8 mouse cellular contexts compared by ENCODE assay signal in the genomic region with DNA sequence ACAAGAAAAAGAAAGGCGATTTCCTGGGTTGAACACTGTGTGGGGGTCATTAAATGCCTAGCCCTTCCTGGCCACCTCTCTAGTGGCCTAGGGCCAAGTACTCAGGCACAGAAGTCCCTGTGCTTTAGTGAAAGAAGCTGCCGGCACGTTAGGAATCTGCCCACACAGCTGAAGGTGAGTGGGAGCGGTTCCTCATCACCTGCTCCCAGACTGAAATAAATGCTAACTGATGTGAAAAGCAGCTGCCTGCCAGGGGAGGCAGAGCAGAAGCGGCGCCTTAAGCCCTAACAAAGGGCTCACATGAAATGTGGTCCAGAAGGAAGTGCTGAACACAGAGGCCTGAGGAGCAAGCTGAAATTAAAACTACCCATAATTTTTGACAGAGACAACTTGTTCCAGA. TPM values are rescaled to one million over a fixed set of nuclear protein-coding genes. Genes with fewer than 3 reads are reported as not detected.
DNase-seq lines count a peak whose midpoint lies in the region; ATAC-seq and TF ChIP-seq lines count a peak whose summit lies in the region.

No protein-coding gene starts in this region.

- H3K27ac ChIP-seq in ES-E14 (ENCODE audit: insufficient read depth, low read depth, low read length, poor library complexity, severe bottlenecking): no peak overlapping the region
- H3K27ac ChIP-seq in heart, embryonic 12.5 days (ENCODE audit: poor library complexity, severe bottlenecking): peak overlapping the region; percentile 60
- H3K27ac ChIP-seq in midbrain, embryonic 13.5 days: peak overlapping the region; percentile 41

- H3K4me2 ChIP-seq in heart, embryonic 12.5 days: no peak overlapping the region
- H3K4me2 ChIP-seq in midbrain, embryonic 13.5 days (replicated peaks): no peak overlapping the region

- H3K4me1 ChIP-seq in ES-E14 (ENCODE audit: control insufficient read depth in 2 of 2, insufficient read depth in 2 of 2, low read length in 2 of 2, poor library complexity in 1 of 2): peaks cover 3 to 24% of the 10 kb centered on the region in 2 experiments; a peak in 3 of 4 replicates
- peaks cover 55% of the 10 kb centered on the region for H3K4me1 ChIP-seq in heart, embryonic 12.5 days (replicated peaks)
- peaks cover 34% of the 10 kb centered on the region for H3K4me1 ChIP-seq in midbrain, embryonic 13.5 days (replicated peaks)

- H3K36me3 ChIP-seq in ES-E14 (ENCODE audit: control insufficient read depth, insufficient read depth, low read length, poor library complexity, severe bottlenecking): peaks cover 3% of the 10 kb centered on the region; the same call in 1 of the 2 replicates
- peaks cover 37% of the 10 kb centered on the region for H3K36me3 ChIP-seq in heart, embryonic 12.5 days
- peaks cover 17% of the 10 kb centered on the region; the same call in 1 of the 2 replicates for H3K36me3 ChIP-seq in midbrain, embryonic 13.5 days

- no peak overlapping the region for H3K4me3 ChIP-seq in ES-E14 (ENCODE audit: insufficient read depth in 1 of 2, low read depth in 1 of 2, low read length in 2 of 2, poor library complexity in 1 of 2, severe bottlenecking in 1 of 2)
- H3K4me3 ChIP-seq in heart, embryonic 12.5 days: no peak overlapping the region
- no peak overlapping the region for H3K4me3 ChIP-seq in midbrain, embryonic 13.5 days (replicated peaks)

- no peaks in the 10 kb centered on the region for H3K9me3 ChIP-seq in ES-E14 (ENCODE audit: control insufficient read depth, insufficient read depth, low read depth, low read length)
- no peaks in the 10 kb centered on the region for H3K9me3 ChIP-seq in heart, embryonic 12.5 days (replicated peaks)
- no peaks in the 10 kb centered on the region for H3K9me3 ChIP-seq in midbrain, embryonic 13.5 days

- H3K9ac ChIP-seq in ES-E14 (ENCODE audit: insufficient read depth, low read depth, low read length, poor library complexity, severe bottlenecking): no peak overlapping the region
- H3K9ac ChIP-seq in heart, embryonic 12.5 days: no peak overlapping the region
- H3K9ac ChIP-seq in midbrain, embryonic 13.5 days (replicated peaks): no peak overlapping the region; the same call in 1 of the 2 replicates

- no peak for ATAC-seq in heart, embryonic 12.5 days (ENCODE audit: insufficient number of reproducible peaks, low FRiP score)
- ATAC-seq in midbrain, embryonic 13.5 days: peak; percentile 58

- H3K27me3 ChIP-seq in heart, embryonic 12.5 days (replicated peaks): no peaks in the 10 kb centered on the region
- no peaks in the 10 kb centered on the region for H3K27me3 ChIP-seq in midbrain, embryonic 13.5 days

- WGBS in heart, embryonic 12.5 days: 26% methylated on average over 6 of the region's 6 CpGs
- WGBS in midbrain, embryonic 13.5 days: 28% methylated on average over 6 of the region's 6 CpGs

- in situ Hi-C loops in ES-E14 (cut with MboI; ENCODE audit: low sequenced_read_pairs in 2 of 2, unreplicated experiment in 2 of 2): no loop called here

- DNase-seq in ES-E14 (ENCODE audit: low read depth, low spot score) (no peak), adipocyte (ENCODE audit: low spot score) (no peak)
- DNase-seq in embryo, embryonic 10 days (ENCODE audit: low spot score): peak; percentile 58
- peak; percentile 68 for DNase-seq in kidney, postnatal 10 days
- DNase-seq in c-Kit-positive CD71-positive TER-119-positive erythroid progenitor cells, embryonic 14.5 days (ENCODE audit: low spot score): no peak
- no peak for DNase-seq in urinary bladder, adult 18-20 months (ENCODE audit: low spot score in 2 of 2)

TF ChIP-seq in ES-E14, 5 proteins besides CTCF, POLR2A, EP300 and RAD21:
- TF ChIP-seq ZC3H11A (IDR thresholded peaks at IDR 0.05; ENCODE audit: borderline replicate concordance, low read depth, low read length) (no peak), CHD2 (IDR thresholded peaks at IDR 0.05; ENCODE audit: low read depth, low read length) (0 out of 2 replicates have a peak, but pooled peaks have one; percentile 58), MAFK (IDR thresholded peaks at IDR 0.05; ENCODE audit: insufficient read depth, low read depth, low read length) (peak; percentile 51; the same call in 1 of the 2 replicates), HCFC1 (IDR thresholded peaks at IDR 0.05; ENCODE audit: borderline replicate concordance, insufficient read depth, low read length) (no peak), ZNF384 (IDR thresholded peaks at IDR 0.05; ENCODE audit: low read depth, low read length) (no peak)

RNA-seq across cellular contexts. Expression of a gene that starts 22.9 kb away (rescaled TPM):
- total RNA-seq in ES-E14 (2012; rRNA removed): 47.0 and 60.5 TPM in 2 replicates
- 191 and 206 TPM in 2 replicates for polyA plus RNA-seq in heart, embryonic 12.5 days (2016; fragmentation: Nextera tagmentation; extraction: Ambion mirVana)
- 53.0 and 53.5 TPM in 2 replicates for polyA plus RNA-seq in midbrain, embryonic 13.5 days (2015; fragmentation: Nextera tagmentation; extraction: Ambion mirVana)

Comparison
In these comparisons a context has a peak if more than half of its experiments do, and no peak if none do; other contexts are left out.
1. DNase-seq: peak in embryo, embryonic 10 days (single experiment) and kidney, postnatal 10 days (single experiment); none in ES-E14 (single experiment), c-Kit-positive CD71-positive TER-119-positive erythroid progenitor cells, embryonic 14.5 days (single experiment), urinary bladder, adult 18-20 months (0 of 2) and adipocyte (single experiment).